Mouse (Mus musculus) liver, adult 2 months (tissue): ENCODE data around the gene Qpct.

Experiments
- CTCF ChIP-seq: fragments of 200-500 bp; IDR thresholded peaks from 2 replicates; pipeline ENCODE4 v1.5.1; 2011; ENCODE audit warnings: low read depth, low read length, control low read depth
- POLR2A ChIP-seq: fragments of 200-500 bp; IDR thresholded peaks from 2 replicates; pipeline ENCODE4 v1.6.1; 2011; ENCODE audit warnings: low read length, control low read depth; ENCODE audit not compliant: insufficient read depth; ENCODE audit errors: extremely low read depth

GRCm38 (mm10) chr17:79019726-79020207, 31.9 kb upstream of the Qpct start:
- TF ChIP-seq POLR2A (no peak), CTCF (no peak)
